Mouse (Mus musculus): Measurements from ENCODE around the gene Slc39a7. TPM values are rescaled to one million over a fixed set of nuclear protein-coding genes. Genes with fewer than 3 reads are reported as not detected.

Slc39a7 gene
- polyA plus RNA-seq, 2 experiments: 25.1 to 28.1 TPM

- no peak overlapping the region for H3K9ac ChIP-seq (replicated peaks)
- 79% methylated on average over 10 of the region's 10 CpGs for WGBS (ENCODE audit: insufficient replicate concordance)
- TF ChIP-seq EP300 (IDR thresholded peaks at IDR 0.05; ENCODE audit: low read depth) (no peak), CTCF (IDR thresholded peaks at IDR 0.05; ENCODE audit: low read depth) (no peak)
- H3K36me3 ChIP-seq (replicated peaks; ENCODE audit: control insufficient read depth, insufficient read depth, low read depth): peaks cover 4% of the 10 kb centered on the region
- no peak for ATAC-seq (ENCODE audit: insufficient read depth)
- H3K4me2 ChIP-seq (ENCODE audit: low read depth): no peak overlapping the region
- H3K27ac ChIP-seq: no peak overlapping the region
- H3K4me1 ChIP-seq (replicated peaks; ENCODE audit: control insufficient read depth in 2 of 2, insufficient read depth in 2 of 2, low read length in 1 of 2): peaks cover 0 to 7% of the 10 kb centered on the region in 2 experiments; a peak in 2 of 4 replicates
- H3K4me3 ChIP-seq (ENCODE audit: insufficient read depth in 1 of 2, low read depth in 2 of 2, low read length in 2 of 2): no peak overlapping the region
- no peak for DNase-seq (ENCODE audit: low read depth in 3 of 3, low spot score in 3 of 3)
- H3K27me3 ChIP-seq (ENCODE audit: control insufficient read depth, insufficient read depth, low read length): peaks cover 6% of the 10 kb centered on the region
- no peaks in the 10 kb centered on the region for H3K9me3 ChIP-seq (ENCODE audit: control insufficient read depth, low read length)
Observed at GRCm38 (mm10) chr17:34036647-34037046, 5.2 kb upstream of the Slc39a7 start.

GRCm38 (mm10) chr17:34035517-34035916 lies 4.0 kb upstream of the Slc39a7 start:
- TF ChIP-seq EP300 (IDR thresholded peaks at IDR 0.05; ENCODE audit: low read depth): no peak
- TF ChIP-seq CTCF (IDR thresholded peaks at IDR 0.05; ENCODE audit: low read depth): no peak
- Histone ChIP-seq H3K9me3 (ENCODE audit: control insufficient read depth, low read length) (no peaks in the 10 kb centered on the region), H3K9ac (replicated peaks) (no peak overlapping the region), H3K27ac (no peak overlapping the region), H3K4me1 (replicated peaks; ENCODE audit: control insufficient read depth in 2 of 2, insufficient read depth in 2 of 2, low read length in 1 of 2) (peaks cover 0 to 9% of the 10 kb centered on the region in 2 experiments; a peak in 2 of 4 replicates), H3K36me3 (replicated peaks; ENCODE audit: control insufficient read depth, insufficient read depth, low read depth) (peaks cover 4% of the 10 kb centered on the region), H3K27me3 (ENCODE audit: control insufficient read depth, insufficient read depth, low read length) (peaks cover 6% of the 10 kb centered on the region), H3K4me2 (ENCODE audit: low read depth) (no peak overlapping the region), H3K4me3 (ENCODE audit: insufficient read depth in 1 of 2, low read depth in 2 of 2, low read length in 2 of 2) (no peak overlapping the region)
- DNase-seq (ENCODE audit: low read depth in 3 of 3, low spot score in 3 of 3) (no peak), ATAC-seq (ENCODE audit: insufficient read depth) (no peak)
- WGBS (ENCODE audit: insufficient replicate concordance): 88% methylated on average over 9 of the region's 9 CpGs

DNA sequence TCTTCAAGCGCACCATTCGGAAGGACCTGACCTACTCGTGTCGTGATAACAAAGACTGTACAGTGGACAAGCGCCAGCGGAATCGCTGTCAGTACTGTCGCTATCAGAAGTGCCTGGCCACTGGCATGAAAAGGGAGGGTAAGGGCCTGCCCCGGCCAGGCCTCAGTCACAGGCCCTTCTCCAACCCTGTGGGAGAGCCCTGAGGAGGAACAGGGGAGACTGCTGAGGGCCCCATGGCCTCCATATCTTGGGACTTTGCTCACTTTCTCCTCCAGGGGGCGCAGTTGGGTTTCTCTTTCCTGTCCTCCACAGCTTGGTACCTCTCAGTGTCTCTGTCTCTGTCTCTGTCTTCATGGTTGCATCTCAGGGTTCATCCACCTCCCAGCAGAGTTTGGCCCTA lies 2.6 kb upstream of the Slc39a7 start:
- no peak overlapping the region for H3K4me2 ChIP-seq (ENCODE audit: low read depth)
- H3K4me1 ChIP-seq (replicated peaks; ENCODE audit: control insufficient read depth in 2 of 2, insufficient read depth in 2 of 2, low read length in 1 of 2): peaks cover 5 to 17% of the 10 kb centered on the region in 2 experiments; a peak in 3 of 4 replicates
- no peak overlapping the region for H3K27ac ChIP-seq
- DNase-seq (ENCODE audit: low read depth in 3 of 3, low spot score in 3 of 3) (peak; percentile 54 to 64 (median 54)), ATAC-seq (ENCODE audit: insufficient read depth) (no peak)
- peak; percentile 89 for TF ChIP-seq CTCF (IDR thresholded peaks at IDR 0.05; ENCODE audit: low read depth)
- TF ChIP-seq EP300 (IDR thresholded peaks at IDR 0.05; ENCODE audit: low read depth): no peak
- whole genome bisulfite sequencing (ENCODE audit: insufficient replicate concordance): 66% methylated on average over 10 of the region's 10 CpGs
- H3K36me3 ChIP-seq (replicated peaks; ENCODE audit: control insufficient read depth, insufficient read depth, low read depth): peaks cover 9% of the 10 kb centered on the region
- no peak overlapping the region for H3K9ac ChIP-seq (replicated peaks)
- H3K9me3 ChIP-seq (ENCODE audit: control insufficient read depth, low read length): no peaks in the 10 kb centered on the region
- peaks cover 1% of the 10 kb centered on the region; the same call in 1 of the 2 replicates for H3K27me3 ChIP-seq (ENCODE audit: control insufficient read depth, insufficient read depth, low read length)
- no peak overlapping the region for H3K4me3 ChIP-seq (ENCODE audit: insufficient read depth in 1 of 2, low read depth in 2 of 2, low read length in 2 of 2)

DNA sequence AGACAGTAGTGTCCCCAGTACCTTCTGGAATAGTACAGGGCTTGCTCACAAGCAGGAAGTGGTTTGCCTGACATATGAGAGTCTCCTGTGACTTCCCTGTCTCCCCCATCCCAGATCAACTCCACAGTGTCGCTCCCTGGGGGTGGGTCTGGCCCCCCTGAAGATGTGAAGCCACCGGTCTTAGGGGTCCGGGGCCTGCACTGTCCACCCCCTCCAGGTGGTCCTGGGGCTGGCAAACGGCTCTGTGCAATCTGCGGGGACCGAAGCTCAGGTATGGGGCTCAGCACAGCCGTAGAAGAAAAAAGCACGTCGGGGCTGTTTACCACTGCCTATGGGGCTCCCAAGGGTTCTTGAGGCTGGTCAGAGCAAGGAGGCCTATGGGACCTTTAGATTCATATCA lies 2.0 kb upstream of the Slc39a7 start:
- Histone ChIP-seq H3K4me3 (ENCODE audit: insufficient read depth in 1 of 2, low read depth in 2 of 2, low read length in 2 of 2) (peak overlapping the region; percentile 82 to 86; a peak in 2 of 4 replicates), H3K9ac (replicated peaks) (no peak overlapping the region; the same call in 1 of the 2 replicates), H3K9me3 (ENCODE audit: control insufficient read depth, low read length) (no peaks in the 10 kb centered on the region), H3K4me2 (ENCODE audit: low read depth) (peak overlapping the region; percentile 87), H3K36me3 (replicated peaks; ENCODE audit: control insufficient read depth, insufficient read depth, low read depth) (peaks cover 13% of the 10 kb centered on the region), H3K4me1 (replicated peaks; ENCODE audit: control insufficient read depth in 2 of 2, insufficient read depth in 2 of 2, low read length in 1 of 2) (peaks cover 5 to 17% of the 10 kb centered on the region in 2 experiments; a peak in 3 of 4 replicates), H3K27ac (no peak overlapping the region), H3K27me3 (ENCODE audit: control insufficient read depth, insufficient read depth, low read length) (no peaks in the 10 kb centered on the region)
- 80% methylated on average over 9 of the region's 9 CpGs for WGBS (ENCODE audit: insufficient replicate concordance)
- no peak for ATAC-seq (ENCODE audit: insufficient read depth)
- DNase-seq (ENCODE audit: low read depth in 3 of 3, low spot score in 3 of 3): no peak
- TF ChIP-seq CTCF (IDR thresholded peaks at IDR 0.05; ENCODE audit: low read depth) (no peak), EP300 (IDR thresholded peaks at IDR 0.05; ENCODE audit: low read depth) (no peak)

GRCm38 (mm10) chr17:34032806-34033205 lies 1.3 kb upstream of the Slc39a7 start:
- Histone ChIP-seq H3K4me3 (ENCODE audit: insufficient read depth in 1 of 2, low read depth in 2 of 2, low read length in 2 of 2) (peak overlapping the region; percentile 82 to 86), H3K9ac (replicated peaks) (peak overlapping the region; percentile 83), H3K4me1 (replicated peaks; ENCODE audit: control insufficient read depth in 2 of 2, insufficient read depth in 2 of 2, low read length in 1 of 2) (peaks cover 5 to 22% of the 10 kb centered on the region in 2 experiments; a peak in 3 of 4 replicates), H3K4me2 (ENCODE audit: low read depth) (peak overlapping the region; percentile 87), H3K27ac (no peak overlapping the region; the same call in 1 of the 2 replicates), H3K36me3 (replicated peaks; ENCODE audit: control insufficient read depth, insufficient read depth, low read depth) (peaks cover 15% of the 10 kb centered on the region), H3K9me3 (ENCODE audit: control insufficient read depth, low read length) (no peaks in the 10 kb centered on the region), H3K27me3 (ENCODE audit: control insufficient read depth, insufficient read depth, low read length) (no peaks in the 10 kb centered on the region)
- ATAC-seq (ENCODE audit: insufficient read depth) (no peak), DNase-seq (ENCODE audit: low read depth in 3 of 3, low spot score in 3 of 3) (no peak)
- 15% methylated on average over 9 of the region's 9 CpGs for WGBS (ENCODE audit: insufficient replicate concordance)
- TF ChIP-seq EP300 (IDR thresholded peaks at IDR 0.05; ENCODE audit: low read depth) (no peak), CTCF (IDR thresholded peaks at IDR 0.05; ENCODE audit: low read depth) (no peak)
